Mouse (Mus musculus): Measurements from ENCODE around the gene Zfp652. TPM values are rescaled to one million over a fixed set of nuclear protein-coding genes. Genes with fewer than 3 reads are reported as not detected.
A peak's percentile ranks its signal among the peaks of the same experiment; 100 is the strongest.

The Zfp652 gene
- total RNA-seq, 2 experiments from 2014 or later, result 49.2 to 53.4 TPM

GRCm38 (mm10) chr11:95829526-95830050 lies 117.1 kb downstream of the Zfp652 start:
- no peak for DNase-seq (ENCODE audit: low spot score in 2 of 2)

- DNase-seq (ENCODE audit: low spot score in 2 of 2), result no peak
Measured at GRCm38 (mm10) chr11:95830411-95831275, 118.2 kb downstream of the Zfp652 start.

DNA sequence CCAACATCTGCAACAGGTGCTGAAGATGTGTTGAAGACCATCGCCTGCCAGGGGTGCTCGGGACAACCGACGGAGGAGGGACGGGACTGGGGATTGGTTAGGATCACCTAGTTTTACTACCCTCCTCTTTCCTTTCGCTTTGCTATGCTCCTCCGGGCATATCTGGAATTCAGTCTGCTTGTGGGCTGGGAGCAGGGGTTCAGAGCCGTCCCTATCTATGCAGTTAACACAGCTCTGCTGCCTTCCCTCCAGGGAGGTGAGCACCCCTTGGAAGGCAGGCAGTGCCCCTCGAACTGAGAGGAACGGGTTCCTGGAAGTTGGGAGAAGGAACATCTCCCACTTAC lies 118.8 kb downstream of the Zfp652 start:
- no peak for DNase-seq (ENCODE audit: low spot score in 2 of 2)

- no peak for DNase-seq (ENCODE audit: low spot score in 2 of 2)
Measured at GRCm38 (mm10) chr11:95831641-95832040, 119.2 kb downstream of the Zfp652 start.

GRCm38 (mm10) chr11:95832129-95833005 lies 119.9 kb downstream of the Zfp652 start:
- DNase-seq (ENCODE audit: low spot score in 2 of 2), result no peak

DNA sequence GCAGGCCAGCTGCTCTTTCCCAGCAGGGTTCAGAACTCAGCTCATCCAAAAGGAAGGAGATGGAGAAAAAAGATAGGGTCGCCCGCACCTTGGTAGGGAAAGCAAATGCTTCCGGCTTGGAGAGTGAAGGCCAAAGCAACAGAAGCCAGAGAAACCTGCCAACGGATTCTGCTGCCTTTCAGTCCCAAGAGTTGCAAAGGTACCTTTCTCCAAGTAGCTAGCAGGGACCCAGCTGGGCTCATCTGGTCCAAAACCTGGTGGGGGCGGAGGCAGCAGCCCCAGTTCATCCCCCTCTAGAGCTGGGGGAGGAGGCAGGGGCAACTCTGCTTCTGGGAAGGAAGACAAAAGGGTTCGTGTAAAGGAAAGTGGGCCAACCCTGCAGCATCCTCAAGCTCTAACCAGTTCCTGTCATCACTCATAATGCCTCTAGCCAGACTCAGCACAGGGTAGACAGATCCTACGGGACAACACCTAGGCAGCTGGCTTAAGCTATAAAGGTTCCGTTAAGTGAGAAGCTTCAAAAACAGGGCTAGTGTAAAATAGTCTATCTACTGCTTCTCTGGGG lies 120.6 kb downstream of the Zfp652 start:
- DNase-seq (ENCODE audit: low spot score in 2 of 2), result no peak

DNA sequence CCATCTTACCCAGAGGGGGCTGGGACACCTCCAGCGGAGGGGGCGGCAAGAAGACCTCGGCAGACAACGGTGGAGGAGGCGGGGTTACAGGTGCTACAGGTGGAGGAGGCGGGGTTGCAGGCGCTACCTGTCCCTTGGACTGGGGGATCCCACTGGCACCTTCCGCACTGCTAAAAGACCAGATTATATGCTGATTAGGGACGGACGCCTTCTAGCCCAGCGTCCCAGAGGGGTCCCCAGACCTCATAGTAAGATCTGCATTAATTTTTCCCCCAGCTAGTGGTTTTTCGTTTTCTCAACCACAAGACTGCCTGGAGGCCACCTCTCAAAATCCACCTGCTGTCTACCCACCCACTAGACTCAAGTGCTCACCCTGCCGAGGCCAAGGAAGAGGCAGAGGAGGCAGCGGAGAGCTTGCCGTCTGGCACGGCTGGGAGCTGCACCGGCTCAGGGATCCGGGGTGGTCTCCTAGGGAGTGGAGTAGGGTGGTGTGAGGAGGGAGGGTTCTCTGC lies 121.2 kb downstream of the Zfp652 start:
- DNase-seq (ENCODE audit: low spot score in 2 of 2), result no peak

DNA sequence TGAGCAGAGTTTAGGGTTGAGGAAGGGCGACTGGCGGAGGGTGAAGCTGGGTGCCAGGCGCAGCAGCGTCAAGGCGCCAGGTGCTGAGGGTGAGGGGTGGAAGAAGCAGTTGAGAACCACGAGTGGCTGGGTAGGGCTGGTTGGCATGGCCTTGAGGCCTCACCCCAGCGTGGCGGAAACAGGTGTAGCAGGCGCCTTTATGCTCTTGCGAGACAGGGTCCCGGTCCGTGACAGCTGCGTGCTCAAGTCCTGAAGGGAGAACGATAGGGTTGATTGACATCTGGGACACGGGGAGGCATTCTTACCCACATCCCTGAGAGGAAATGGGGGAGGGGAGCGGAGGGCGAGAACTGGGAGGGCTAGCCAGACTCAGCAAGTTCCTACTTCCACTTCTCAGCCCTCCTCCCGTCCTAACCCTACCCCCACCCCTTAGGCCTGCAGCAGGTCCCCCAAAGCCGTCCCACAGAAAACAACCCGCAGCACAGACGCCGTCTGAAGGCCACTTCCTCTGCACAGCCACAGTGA lies 121.7 kb downstream of the Zfp652 start:
- no peak for DNase-seq (ENCODE audit: low spot score in 2 of 2)

GRCm38 (mm10) chr11:95834742-95835710 lies 122.6 kb downstream of the Zfp652 start:
- no peak for DNase-seq (ENCODE audit: low spot score in 2 of 2)

GRCm38 (mm10) chr11:95835832-95836231 lies 123.4 kb downstream of the Zfp652 start:
- DNase-seq (ENCODE audit: low spot score in 2 of 2), result no peak

GRCm38 (mm10) chr11:95836433-95836832 lies 124.0 kb downstream of the Zfp652 start:
- DNase-seq (ENCODE audit: low spot score in 2 of 2), result no peak

- DNase-seq (ENCODE audit: low spot score in 2 of 2), result peak; percentile 60 to 81
Measured at GRCm38 (mm10) chr11:95837059-95837458, 124.6 kb downstream of the Zfp652 start, which contains the start of gene Gngt2. Gene Gngt2 (plus strand): TSS chr11:95837216.

GRCm38 (mm10) chr11:95838598-95838997 lies 126.1 kb downstream of the Zfp652 start:
- no peak for DNase-seq (ENCODE audit: low spot score in 2 of 2)

DNA sequence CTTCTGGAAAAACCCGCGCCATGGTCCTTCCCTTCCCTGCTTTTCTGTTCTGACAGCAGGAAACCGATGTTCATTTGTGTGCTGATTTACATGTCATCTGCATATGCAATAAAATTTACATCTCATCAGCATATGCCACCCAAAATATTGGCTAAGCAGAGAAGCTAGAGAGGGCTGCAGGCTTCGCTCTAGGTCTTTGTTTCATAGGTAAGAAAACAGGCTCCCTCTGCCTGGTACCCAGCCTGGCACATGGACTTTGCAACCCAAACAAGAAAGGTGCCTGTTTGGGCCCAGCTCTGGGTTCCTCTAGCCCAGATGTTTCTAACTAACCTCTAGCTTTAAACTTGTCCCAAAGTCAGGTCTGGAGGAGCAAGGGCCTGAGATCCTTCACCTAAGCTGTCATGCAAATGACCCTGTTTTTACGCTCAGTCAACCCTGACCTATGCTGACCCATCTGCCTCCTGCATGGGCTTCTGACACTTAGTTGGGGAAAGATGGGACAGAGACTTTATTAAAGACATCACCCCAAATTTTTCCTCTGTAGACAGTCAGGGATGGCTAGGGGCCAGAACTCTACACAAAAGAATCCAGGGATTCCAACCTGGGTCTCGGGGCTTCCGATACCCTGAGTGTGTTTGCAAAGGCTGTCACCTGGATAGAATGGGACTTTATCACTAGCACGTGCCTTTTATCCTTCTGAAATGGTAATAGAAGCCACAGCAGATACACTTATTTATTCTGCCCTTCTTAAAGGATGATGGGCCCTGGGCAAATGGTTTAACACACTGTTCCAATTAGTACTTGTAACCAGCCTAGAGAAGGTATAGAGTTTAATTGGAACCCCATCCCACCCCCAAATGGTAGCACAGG lies 126.8 kb downstream of the Zfp652 start:
- no peak for DNase-seq (ENCODE audit: low spot score in 2 of 2)

DNA sequence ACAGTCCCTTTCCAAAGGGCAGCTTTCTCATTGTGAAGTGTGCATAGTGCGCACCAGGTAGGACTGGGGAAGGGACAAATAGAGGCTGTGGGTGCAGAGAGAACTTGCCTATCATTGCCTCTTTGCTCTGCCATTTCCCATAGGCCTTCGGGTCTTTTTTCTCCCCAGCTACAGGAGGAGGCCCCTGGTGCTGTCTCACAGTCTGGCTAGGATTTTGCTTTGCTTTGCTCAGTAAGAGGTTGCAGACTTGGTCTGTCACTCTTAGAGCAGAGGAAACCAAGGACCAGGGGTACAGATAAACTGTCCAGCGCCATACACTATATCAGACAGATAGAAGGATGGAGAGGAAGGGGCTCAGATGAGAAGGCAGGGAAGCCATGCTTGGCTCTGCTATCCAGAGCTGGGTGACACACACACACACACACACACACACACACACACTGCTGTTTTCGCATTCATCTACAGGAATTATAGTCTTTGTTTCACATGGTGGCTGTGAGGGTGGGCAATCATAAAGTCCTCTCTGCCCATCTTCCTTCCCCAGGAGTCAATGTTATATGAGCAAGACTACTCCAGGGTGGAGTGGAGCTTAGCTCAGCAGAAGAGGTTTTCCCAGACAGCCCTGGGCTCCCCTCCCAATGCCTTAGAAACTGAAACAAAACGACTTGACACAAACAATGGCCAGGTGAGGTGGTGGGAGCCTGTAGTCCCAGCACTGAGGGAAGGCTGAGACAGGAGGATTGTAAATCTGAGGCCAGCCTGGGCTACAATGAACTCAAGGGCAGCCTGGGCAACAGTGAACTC lies 128.4 kb downstream of the Zfp652 start:
- no peak for DNase-seq (ENCODE audit: low spot score in 2 of 2)

- no peak for DNase-seq (ENCODE audit: low spot score in 2 of 2)
Measured at GRCm38 (mm10) chr11:95841498-95841830, 129.0 kb downstream of the Zfp652 start.

DNA sequence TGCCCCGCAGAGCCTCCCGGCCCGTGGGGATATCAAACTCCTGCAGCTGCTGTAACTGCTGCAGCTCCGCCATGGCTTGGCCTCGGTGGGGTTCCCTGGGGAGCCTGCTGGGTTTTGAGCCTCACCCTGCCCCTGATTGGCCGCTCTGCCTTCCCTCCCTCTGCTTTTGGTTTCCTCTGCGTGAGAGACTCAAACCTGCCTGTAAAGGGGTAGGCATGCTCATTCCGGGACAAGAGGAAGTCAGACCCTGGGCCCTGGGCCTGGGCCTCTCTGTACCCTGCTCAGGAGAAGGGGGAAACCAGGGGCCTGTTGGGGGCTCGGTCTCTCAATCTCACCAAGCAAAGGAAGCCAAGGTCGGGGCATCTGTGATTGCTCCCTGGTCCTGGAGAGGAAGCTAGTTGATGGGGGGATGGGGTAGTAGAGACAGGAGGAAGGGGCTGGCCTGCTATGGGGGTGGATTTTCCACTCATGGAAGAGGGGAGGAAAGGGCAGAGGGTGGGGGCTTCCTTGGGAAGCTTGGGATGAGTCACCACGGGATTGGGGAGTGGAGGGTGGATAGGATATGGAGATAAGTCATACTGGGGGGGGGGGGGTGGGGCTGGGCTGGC lies 129.7 kb downstream of the Zfp652 start, which contains the start of gene Abi3:
Gene Abi3 (minus strand): TSS at position 403 of the 608 bp plus-strand sequence.
- DNase-seq (ENCODE audit: low spot score in 2 of 2), result no peak

DNA sequence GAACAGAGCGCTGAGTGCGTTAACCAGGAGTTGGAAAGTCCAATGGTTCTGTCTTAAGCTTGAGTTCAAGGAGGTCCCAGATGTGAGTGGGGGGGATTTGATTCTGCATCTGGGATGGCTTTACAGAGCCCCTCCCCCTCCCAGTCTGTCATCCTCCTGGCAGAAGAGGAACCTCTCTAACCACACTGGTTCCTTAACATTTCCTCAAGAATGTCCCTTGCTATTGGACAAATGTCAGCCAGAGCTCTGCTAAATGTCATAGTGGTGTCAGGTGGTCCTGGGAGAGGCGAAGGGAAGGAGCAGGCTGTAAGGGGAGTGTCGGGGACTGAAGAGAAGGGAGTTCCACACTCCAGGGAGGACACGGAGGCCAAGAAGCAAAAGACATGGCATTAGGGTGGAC lies 130.5 kb downstream of the Zfp652 start:
- no peak for DNase-seq (ENCODE audit: low spot score in 2 of 2)

Measured in gastrocnemius, postnatal 4 days (tissue).